Mouse (Mus musculus) forebrain, embryonic 11.5 days (tissue): ENCODE measurements around the gene Ccdc144b. TPM values are rescaled to one million over a fixed set of nuclear protein-coding genes. Genes with fewer than 3 reads are reported as not detected.

Experiments used
- ATAC-seq: fragments of 200-750 bp; cut with Nextera tagmentation; replicated peaks from 2 replicates; pipeline ENCODE4 v1.8.0; 2017; ENCODE audit warnings: moderate TSS enrichment; ENCODE audit not compliant: low FRiP score
- DNase-seq: peaks from one replicate; pipeline ENCODE4 v3.0.0-alpha.2; 2017; ENCODE audit warnings: low spot score
- H3K27ac ChIP-seq: fragments of 300-500 bp; sonication (generic); 2 replicates; pipeline ENCODE4 v1.5.1; 2014; ENCODE audit warnings: low read depth, low read length
- H3K27me3 ChIP-seq: fragments of 300-500 bp; sonication (generic); 2 replicates; pipeline ENCODE4 v1.6.1; 2014; ENCODE audit warnings: mild to moderate bottlenecking, low read length, mixed read lengths; ENCODE audit not compliant: control insufficient read depth, insufficient read depth
- H3K36me3 ChIP-seq: fragments of 300-500 bp; sonication (generic); 2 replicates; pipeline ENCODE4 v1.6.1; 2014; ENCODE audit warnings: mild to moderate bottlenecking, low read length, moderate library complexity, mixed read lengths; ENCODE audit not compliant: control insufficient read depth, insufficient read depth
- H3K4me1 ChIP-seq: fragments of 300-500 bp; sonication (generic); replicated peaks from 2 replicates; pipeline ENCODE4 v1.6.1; 2014; ENCODE audit warnings: low read length, mixed read lengths; ENCODE audit not compliant: control insufficient read depth, insufficient read depth
- H3K4me2 ChIP-seq: fragments of 300-500 bp; sonication (generic); 2 replicates; pipeline ENCODE4 v1.6.1; 2014; ENCODE audit warnings: low read depth, mild to moderate bottlenecking, low read length, moderate library complexity, mixed read lengths; ENCODE audit not compliant: severe bottlenecking
- H3K4me3 ChIP-seq: fragments of 300-500 bp; sonication (generic); 2 replicates; pipeline ENCODE4 v1.5.1; 2014; ENCODE audit warnings: low read depth, low read length
- H3K9ac ChIP-seq: fragments of 300-500 bp; sonication (generic); 2 replicates; pipeline ENCODE4 v1.6.1; 2014; ENCODE audit warnings: low read length
- H3K9me3 ChIP-seq: fragments of 300-500 bp; sonication (generic); 2 replicates; pipeline ENCODE4 v1.6.1; 2016; ENCODE audit warnings: low read length, mixed read lengths; ENCODE audit not compliant: control insufficient read depth
- WGBS: fragments of 180-500 bp; shearing (Covaris S2); extraction: QIAGEN DNeasy Blood & Tissue Kit; methylation state at CpG from one replicate; pipeline ENCODE4 v1.1.7; 2014; 5-methylcytosine and 5-hydroxymethylcytosine counted together
- polyA plus RNA-seq: library from polyadenylated mRNA; unstranded; fragments of >200 nt; fragmentation: Nextera tagmentation; extraction: Ambion mirVana; gene quantifications from 2 replicates; pipeline ENCODE4 v1.2.1, GENCODE M21; 2014

Gene Ccdc144b
- polyA plus RNA-seq, 1 experiment from 2014 or later, result not detected

DNA sequence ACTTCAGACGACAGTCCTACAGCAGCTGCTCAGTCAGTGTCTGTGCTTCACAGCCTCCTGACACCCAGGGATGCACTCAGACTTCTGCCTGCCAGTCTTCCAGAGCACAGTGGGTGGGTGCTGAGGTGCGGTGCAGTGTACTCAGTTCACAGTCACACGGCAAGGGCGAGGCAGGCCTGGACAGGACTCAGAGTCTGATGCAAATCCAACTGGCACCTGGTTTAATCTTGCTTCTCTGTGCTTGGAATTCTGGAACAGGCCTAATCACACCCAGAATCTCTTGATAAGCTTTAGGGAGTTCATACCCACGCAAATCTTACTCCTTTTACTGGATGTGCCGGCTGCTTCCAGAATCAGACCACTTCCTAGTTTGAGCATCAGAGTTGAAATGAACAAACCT is 22.1 kb upstream of the Ccdc144b start:
- Histone ChIP-seq H3K36me3 (peaks cover 5% of the 10 kb centered on the region; the same call in 1 of the 2 replicates), H3K27ac (no peak overlapping the region), H3K9ac (no peak overlapping the region), H3K9me3 (no peaks in the 10 kb centered on the region), H3K27me3 (no peaks in the 10 kb centered on the region), H3K4me1 (no peaks in the 10 kb centered on the region), H3K4me3 (no peak overlapping the region), H3K4me2 (no peak overlapping the region)
- ATAC-seq (no peak), DNase-seq (no peak)
- 95% methylated on average over 6 of the region's 6 CpGs for WGBS

DNA sequence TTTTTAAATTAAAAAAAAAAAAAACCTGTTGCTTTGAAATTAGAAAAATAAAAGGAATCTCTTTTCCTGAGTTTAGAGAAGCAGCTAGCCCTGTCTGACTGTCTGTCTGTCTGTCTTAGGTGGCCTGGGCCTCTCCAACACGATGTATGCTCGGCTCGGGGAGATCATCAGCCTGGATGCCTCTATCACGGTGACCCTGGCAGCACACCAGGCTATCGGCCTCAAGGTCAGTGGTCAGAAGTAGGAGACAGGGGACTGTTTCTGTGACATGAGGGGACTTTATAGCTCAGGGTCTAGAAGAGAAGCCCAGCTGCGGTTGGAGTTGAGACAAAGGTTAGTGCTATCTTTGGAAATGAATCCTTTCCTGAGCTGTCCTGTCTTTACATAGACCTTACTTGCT is 20.9 kb upstream of the Ccdc144b start:
- peaks cover 5% of the 10 kb centered on the region; the same call in 1 of the 2 replicates for H3K36me3 ChIP-seq
- H3K4me2 ChIP-seq, result no peak overlapping the region
- H3K27me3 ChIP-seq, result no peaks in the 10 kb centered on the region
- no peak overlapping the region for H3K4me3 ChIP-seq
- H3K9me3 ChIP-seq, result no peaks in the 10 kb centered on the region
- 95% methylated on average over 6 of the region's 6 CpGs for WGBS
- H3K27ac ChIP-seq, result no peak overlapping the region
- no peaks in the 10 kb centered on the region for H3K4me1 ChIP-seq
- no peak overlapping the region for H3K9ac ChIP-seq
- ATAC-seq (no peak), DNase-seq (no peak)

DNA sequence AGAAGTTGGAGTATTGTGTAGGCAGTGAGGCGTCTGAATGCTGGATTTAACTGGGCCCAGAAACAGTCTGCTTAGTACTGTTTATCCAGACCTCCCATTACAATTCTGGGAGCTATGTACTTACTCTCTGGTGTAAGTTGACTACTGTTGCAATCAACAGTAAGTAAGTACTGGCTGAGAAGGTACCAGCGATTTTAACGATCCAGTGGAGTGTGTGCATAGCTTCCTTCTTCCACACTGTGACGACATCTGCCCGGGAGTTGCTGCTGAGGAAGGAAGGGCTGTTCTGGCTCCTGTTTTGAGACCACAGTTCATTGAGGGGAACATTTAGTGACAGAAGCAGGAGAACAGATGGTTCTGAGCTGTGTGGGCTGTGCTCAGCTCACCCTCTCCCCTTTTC is 17.7 kb upstream of the Ccdc144b start:
- no peak for DNase-seq
- Histone ChIP-seq H3K27me3 (no peaks in the 10 kb centered on the region), H3K36me3 (peaks cover 3% of the 10 kb centered on the region; the same call in 1 of the 2 replicates), H3K4me1 (peaks cover 4% of the 10 kb centered on the region), H3K4me2 (no peak overlapping the region), H3K4me3 (no peak overlapping the region), H3K9me3 (no peaks in the 10 kb centered on the region), H3K9ac (no peak overlapping the region), H3K27ac (no peak overlapping the region)
- ATAC-seq, result no peak
- WGBS, result 93% methylated on average over 5 of the region's 5 CpGs

DNA sequence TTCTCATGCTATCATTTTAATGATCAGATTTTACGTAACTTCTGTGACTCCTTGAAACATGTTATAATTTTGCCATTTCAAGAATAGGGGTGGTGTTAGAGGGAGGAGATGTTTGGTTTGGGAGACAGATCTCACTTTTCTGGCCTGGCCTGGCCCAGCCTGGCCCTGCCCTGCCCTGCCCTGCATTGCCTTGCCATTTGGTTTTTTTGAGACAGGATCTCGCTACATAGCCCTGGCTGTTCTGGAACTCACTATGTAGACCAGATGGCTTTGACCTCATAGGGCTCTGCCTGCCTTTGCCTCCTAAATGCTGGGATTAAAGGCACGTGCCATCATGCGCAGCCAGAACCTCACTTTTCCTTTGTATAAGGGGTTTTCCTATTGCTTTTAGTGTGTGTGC is 17.1 kb upstream of the Ccdc144b start:
- no peak overlapping the region for H3K9ac ChIP-seq
- DNase-seq (no peak), ATAC-seq (no peak)
- H3K27ac ChIP-seq, result no peak overlapping the region
- H3K36me3 ChIP-seq, result peaks cover 2% of the 10 kb centered on the region; the same call in 1 of the 2 replicates
- WGBS, result 96% methylated on average over 4 of the region's 4 CpGs
- H3K4me2 ChIP-seq, result no peak overlapping the region
- H3K27me3 ChIP-seq, result no peaks in the 10 kb centered on the region
- no peaks in the 10 kb centered on the region for H3K9me3 ChIP-seq
- H3K4me1 ChIP-seq, result peaks cover 4% of the 10 kb centered on the region
- no peak overlapping the region for H3K4me3 ChIP-seq

DNA sequence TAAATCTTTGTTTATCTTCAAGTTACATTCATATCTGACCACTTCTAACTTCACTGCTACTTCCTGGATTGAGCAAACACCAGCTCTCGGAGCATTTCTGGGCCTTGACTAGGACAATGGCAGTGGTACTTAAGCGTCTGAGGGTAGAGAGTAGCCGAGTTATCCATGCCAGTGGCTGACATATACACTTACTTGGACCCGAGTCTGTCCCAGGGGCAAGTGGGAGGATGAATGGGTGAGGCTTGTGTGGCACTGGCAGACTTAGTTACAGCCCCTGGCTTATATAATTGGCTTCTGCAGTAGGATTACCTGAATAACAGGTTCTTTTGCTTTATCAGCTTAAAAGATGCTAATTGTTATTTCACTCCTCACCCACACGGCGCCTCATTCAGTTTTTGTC is 14.4 kb upstream of the Ccdc144b start:
- H3K27ac ChIP-seq, result no peak overlapping the region
- H3K4me3 ChIP-seq, result no peak overlapping the region
- no peaks in the 10 kb centered on the region for H3K9me3 ChIP-seq
- no peaks in the 10 kb centered on the region for H3K36me3 ChIP-seq
- no peak overlapping the region for H3K4me2 ChIP-seq
- H3K9ac ChIP-seq, result no peak overlapping the region
- no peaks in the 10 kb centered on the region for H3K27me3 ChIP-seq
- WGBS, result 88% methylated on average over 6 of the region's 6 CpGs
- ATAC-seq (no peak), DNase-seq (no peak)
- H3K4me1 ChIP-seq, result peaks cover 4% of the 10 kb centered on the region

DNA sequence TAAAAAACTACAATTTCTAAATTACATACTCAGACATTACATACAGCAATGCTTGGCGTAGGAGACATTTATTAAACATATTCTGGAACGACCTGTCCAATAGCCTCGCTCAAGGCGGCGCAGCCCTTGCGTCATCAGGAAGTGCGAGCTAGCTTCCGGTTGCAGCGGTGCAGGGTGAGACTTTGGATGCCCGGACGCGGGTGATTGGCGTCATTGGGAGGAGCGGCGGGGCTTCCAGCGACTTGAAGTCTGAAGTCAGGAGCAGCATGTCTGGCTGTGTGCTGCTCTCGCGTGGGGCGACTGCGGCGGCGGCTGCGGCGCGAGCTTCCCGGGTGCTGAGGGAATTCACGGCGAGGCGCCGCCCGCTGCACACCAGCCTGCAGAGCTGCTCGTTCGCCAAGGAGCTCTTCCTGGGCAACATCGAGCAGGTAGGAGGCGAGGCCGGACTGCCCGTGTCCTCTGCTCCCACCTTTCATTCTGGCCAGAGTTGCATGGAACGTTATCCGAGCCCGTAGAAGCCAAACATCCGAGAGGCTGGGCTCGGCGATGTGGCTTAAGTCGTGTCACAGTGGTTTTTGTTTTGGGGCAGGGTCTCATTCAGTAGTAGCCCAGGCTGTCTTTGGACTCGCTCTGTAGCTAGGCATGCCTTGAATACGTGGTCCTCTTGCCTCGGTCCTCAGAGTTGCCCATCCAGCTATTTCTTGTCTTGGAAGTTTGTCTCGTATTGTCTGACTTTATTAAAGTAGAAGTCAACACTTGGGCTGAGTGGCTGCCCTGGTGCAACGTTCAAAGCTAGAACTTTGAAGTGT is 12.7 kb upstream of the Ccdc144b start, which contains the start of gene Acad9:
TSS of gene Acad9 (plus strand) at position 137 of the 809 bp plus-strand sequence.
- H3K36me3 ChIP-seq, result no peaks in the 10 kb centered on the region
- H3K27ac ChIP-seq, result no peak within 1 kb of the TSS
- under 1% methylated on average over 49 of the region's 49 CpGs for WGBS
- DNase-seq (peak; percentile 97), ATAC-seq (peak; percentile 98)
- no peaks in the 10 kb centered on the region for H3K27me3 ChIP-seq
- H3K9ac ChIP-seq, result peak within 1 kb of the TSS; percentile 79
- H3K9me3 ChIP-seq, result no peaks in the 10 kb centered on the region
- H3K4me1 ChIP-seq, result peaks cover 4% of the 10 kb centered on the region
- H3K4me2 ChIP-seq, result peak within 1 kb of the TSS; percentile 58
- peak within 1 kb of the TSS; percentile 90 for H3K4me3 ChIP-seq

DNA sequence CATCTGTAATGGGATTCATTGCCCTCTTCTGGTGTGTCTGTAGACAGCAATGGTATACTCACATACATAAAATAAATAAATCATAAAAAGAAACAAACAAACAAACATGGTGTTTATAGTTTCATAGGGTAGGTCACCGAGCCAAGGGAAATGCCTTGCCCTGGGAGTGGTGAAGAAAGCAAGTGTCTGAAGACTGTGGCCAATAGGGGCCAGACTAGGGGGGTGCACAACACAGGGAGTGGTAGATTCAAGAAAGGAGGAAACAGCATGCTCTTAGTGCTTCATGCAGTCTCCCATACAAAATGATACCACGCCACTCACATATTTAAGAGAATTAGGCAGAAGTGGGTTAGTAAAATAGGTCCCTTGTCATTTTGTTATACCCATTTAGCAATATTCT is 11.8 kb upstream of the Ccdc144b start:
- no peak overlapping the region for H3K27ac ChIP-seq
- H3K27me3 ChIP-seq, result no peaks in the 10 kb centered on the region

DNA sequence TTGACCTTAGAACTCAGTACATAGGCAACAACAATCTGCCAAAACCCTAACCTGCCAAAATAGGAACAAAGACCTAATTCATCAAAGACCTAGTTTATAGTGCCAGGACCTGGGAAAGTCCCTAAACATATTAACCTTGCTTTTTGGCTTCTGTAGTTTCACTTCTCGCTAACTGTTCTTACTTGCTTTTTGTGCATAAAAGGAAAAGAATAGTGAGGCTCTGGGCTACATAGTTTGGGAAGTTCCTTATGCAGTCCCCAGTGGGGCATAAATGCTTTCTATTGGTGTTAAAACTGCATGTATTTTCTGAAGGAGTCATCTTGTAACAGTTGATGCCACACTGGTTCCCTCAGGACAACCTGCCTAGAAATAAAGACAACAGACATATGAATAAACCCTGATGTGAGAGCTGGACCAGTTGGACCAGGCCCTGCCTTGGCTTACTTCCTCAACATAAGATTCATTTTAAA is 11.3 kb upstream of the Ccdc144b start:
- WGBS, result 91% methylated on average over 1 of the region's 1 CpGs
- Histone ChIP-seq H3K27me3 (no peaks in the 10 kb centered on the region), H3K9ac (no peak overlapping the region), H3K9me3 (no peaks in the 10 kb centered on the region), H3K4me2 (no peak overlapping the region), H3K36me3 (no peaks in the 10 kb centered on the region), H3K4me1 (peaks cover 4% of the 10 kb centered on the region), H3K4me3 (no peak overlapping the region), H3K27ac (no peak overlapping the region)
- ATAC-seq (no peak), DNase-seq (no peak)

More for the DNA sequence above, 11.8 kb upstream of the Ccdc144b start:
- no peak for DNase-seq
- ATAC-seq, result no peak
- Histone ChIP-seq H3K4me2 (peak overlapping the region; percentile 58), H3K9me3 (no peaks in the 10 kb centered on the region), H3K36me3 (no peaks in the 10 kb centered on the region), H3K9ac (no peak overlapping the region), H3K4me1 (peaks cover 4% of the 10 kb centered on the region), H3K4me3 (peak overlapping the region; percentile 90)
- WGBS, result 94% methylated on average over 2 of the region's 2 CpGs
